Mouse (Mus musculus) embryonic facial prominence, embryonic 10.5 days (tissue): ENCODE results near the gene Kcnh4. TPM values are rescaled to one million over a fixed set of nuclear protein-coding genes. Genes with fewer than 3 reads are reported as not detected.
"Not testable (repeated sequence)": the region's sequence is repeated elsewhere in the genome, so short reads cannot be mapped to it uniquely, and the experiment has no call there.

Source experiments
- DNase-seq: peaks from one replicate; pipeline ENCODE4 v3.0.0-alpha.2; 2017; ENCODE audit warnings: low spot score
- H3K27ac ChIP-seq: fragments of 300-500 bp; sonication (generic); replicated peaks from 2 replicates; pipeline ENCODE4 v1.5.1; 2016; ENCODE audit warnings: mild to moderate bottlenecking
- H3K27me3 ChIP-seq: fragments of 300-500 bp; sonication (generic); replicated peaks from 2 replicates; pipeline ENCODE4 v1.6.1; 2016; ENCODE audit warnings: low read depth, mild to moderate bottlenecking; ENCODE audit not compliant: poor library complexity, severe bottlenecking
- H3K36me3 ChIP-seq: fragments of 300-500 bp; sonication (generic); replicated peaks from 2 replicates; pipeline ENCODE4 v1.6.1; 2016; ENCODE audit warnings: mild to moderate bottlenecking, moderate library complexity
- H3K4me1 ChIP-seq: fragments of 300-500 bp; sonication (generic); 2 replicates; pipeline ENCODE4 v1.6.1; 2016
- H3K4me3 ChIP-seq: fragments of 300-500 bp; sonication (generic); 2 replicates; pipeline ENCODE4 v1.5.1; 2016; ENCODE audit warnings: mild to moderate bottlenecking, moderate library complexity
- H3K9me3 ChIP-seq: fragments of 300-500 bp; sonication (generic); 2 replicates; pipeline ENCODE4 v1.6.1; 2016; ENCODE audit warnings: mild to moderate bottlenecking
- WGBS: fragments of 180-500 bp; shearing (Covaris S2); methylation state at CpG from one replicate; pipeline ENCODE4 v1.1.7; 2016; 5-methylcytosine and 5-hydroxymethylcytosine counted together
- polyA plus RNA-seq: library from polyadenylated mRNA; unstranded; fragments of >200 nt; fragmentation: Nextera tagmentation; extraction: Ambion mirVana; gene quantifications from 2 replicates; pipeline ENCODE4 v1.2.1, GENCODE M21; 2016

Gene Kcnh4
- 0.64 and 0.71 TPM in 2 replicates for polyA plus RNA-seq

- peak; percentile 44 for DNase-seq
- under 1% methylated on average over 51 of the region's 51 CpGs for WGBS
- Histone ChIP-seq H3K27ac (peak within 1 kb of the TSS; percentile 75), H3K9me3 (no peaks in the 10 kb centered on the region), H3K4me1 (peaks cover 29% of the 10 kb centered on the region), H3K36me3 (no peaks in the 10 kb centered on the region), H3K27me3 (peaks cover 67% of the 10 kb centered on the region), H3K4me3 (peak within 1 kb of the TSS; percentile 56)
Observed at GRCm38 (mm10) chr11:100759611-100760233, at the start of gene Kcnh4. TSS of gene Kcnh4 (minus strand) at chr11:100759942.

- H3K4me1 ChIP-seq: peaks cover 10% of the 10 kb centered on the region
- no peaks in the 10 kb centered on the region for H3K9me3 ChIP-seq
- DNase-seq: no peak
- H3K36me3 ChIP-seq: peaks cover 33% of the 10 kb centered on the region
- H3K27ac ChIP-seq: 0 out of 2 replicates have a peak overlapping the region, but pooled peaks have one; percentile 57
- no peak overlapping the region for H3K4me3 ChIP-seq
- WGBS: 74% methylated on average over 20 of the region's 20 CpGs
- no peaks in the 10 kb centered on the region for H3K27me3 ChIP-seq
Observed at GRCm38 (mm10) chr11:100806380-100807305, 46.9 kb upstream of the Kcnh4 start.

GRCm38 (mm10) chr11:100805535-100805934 lies 45.8 kb upstream of the Kcnh4 start:
- no peaks in the 10 kb centered on the region for H3K27me3 ChIP-seq
- no peak overlapping the region for H3K4me3 ChIP-seq
- H3K36me3 ChIP-seq: peaks cover 43% of the 10 kb centered on the region
- DNase-seq: no peak
- H3K4me1 ChIP-seq: peaks cover 8% of the 10 kb centered on the region
- WGBS: 78% methylated on average over 7 of the region's 7 CpGs
- no peaks in the 10 kb centered on the region for H3K9me3 ChIP-seq
- H3K27ac ChIP-seq: no peak overlapping the region

- H3K4me3 ChIP-seq: no peak overlapping the region
- peaks cover 49% of the 10 kb centered on the region for H3K36me3 ChIP-seq
- H3K4me1 ChIP-seq: peaks cover 3% of the 10 kb centered on the region; the same call in 1 of the 2 replicates
- no peak for DNase-seq
- no peak overlapping the region for H3K27ac ChIP-seq
- no peaks in the 10 kb centered on the region for H3K27me3 ChIP-seq
- WGBS: 94% methylated on average over 10 of the region's 10 CpGs
- H3K9me3 ChIP-seq: no peaks in the 10 kb centered on the region
Observed at GRCm38 (mm10) chr11:100804409-100804808, 44.7 kb upstream of the Kcnh4 start.

- Histone ChIP-seq H3K4me1 (no peaks in the 10 kb centered on the region), H3K9me3 (no peaks in the 10 kb centered on the region), H3K4me3 (no peak overlapping the region), H3K27me3 (no peaks in the 10 kb centered on the region), H3K36me3 (peaks cover 56% of the 10 kb centered on the region), H3K27ac (no peak overlapping the region)
- 84% methylated on average over 5 of the region's 5 CpGs for WGBS
- DNase-seq: no peak
Observed at GRCm38 (mm10) chr11:100799426-100799825, 39.7 kb upstream of the Kcnh4 start.

GRCm38 (mm10) chr11:100796585-100796984 lies 36.8 kb upstream of the Kcnh4 start:
- no peaks in the 10 kb centered on the region for H3K9me3 ChIP-seq
- 62% methylated on average over 8 of the region's 8 CpGs for WGBS
- H3K4me3 ChIP-seq: no peak overlapping the region
- H3K36me3 ChIP-seq: peaks cover 31% of the 10 kb centered on the region
- H3K27ac ChIP-seq: no peak overlapping the region
- H3K27me3 ChIP-seq: no peaks in the 10 kb centered on the region
- no peaks in the 10 kb centered on the region for H3K4me1 ChIP-seq
- no peak for DNase-seq

- Histone ChIP-seq H3K4me1 (no peaks in the 10 kb centered on the region), H3K27me3 (no peaks in the 10 kb centered on the region), H3K36me3 (peaks cover 29% of the 10 kb centered on the region), H3K4me3 (no peak overlapping the region), H3K27ac (no peak overlapping the region), H3K9me3 (no peaks in the 10 kb centered on the region)
- no peak for DNase-seq
- 92% methylated on average over 2 of the region's 2 CpGs for WGBS
Observed at GRCm38 (mm10) chr11:100795386-100795785, 35.6 kb upstream of the Kcnh4 start.

GRCm38 (mm10) chr11:100791457-100792049 lies 31.8 kb upstream of the Kcnh4 start:
- Histone ChIP-seq H3K4me1 (peaks cover 26% of the 10 kb centered on the region), H3K27ac (no peak overlapping the region), H3K36me3 (peaks cover 18% of the 10 kb centered on the region; the same call in 1 of the 2 replicates), H3K27me3 (no peaks in the 10 kb centered on the region), H3K9me3 (no peaks in the 10 kb centered on the region), H3K4me3 (no peak overlapping the region)
- no peak for DNase-seq
- 92% methylated on average over 2 of the region's 2 CpGs for WGBS

GRCm38 (mm10) chr11:100790644-100791043 lies 30.9 kb upstream of the Kcnh4 start:
- H3K9me3 ChIP-seq, H3K27ac ChIP-seq, H3K4me3 ChIP-seq, DNase-seq, H3K27me3 ChIP-seq: not testable (repeated sequence)
- 92% methylated on average over 9 of the region's 9 CpGs for WGBS
- Histone ChIP-seq H3K36me3 (peaks cover 13% of the 10 kb centered on the region; the same call in 1 of the 2 replicates), H3K4me1 (peaks cover 31% of the 10 kb centered on the region)

- H3K27me3 ChIP-seq: no peaks in the 10 kb centered on the region
- H3K4me3 ChIP-seq: no peak overlapping the region
- H3K4me1 ChIP-seq: peaks cover 31% of the 10 kb centered on the region
- no peaks in the 10 kb centered on the region for H3K9me3 ChIP-seq
- 76% methylated on average over 3 of the region's 3 CpGs for WGBS
- DNase-seq: no peak
- no peak overlapping the region; the same call in 1 of the 2 replicates for H3K27ac ChIP-seq
- H3K36me3 ChIP-seq: peaks cover 15% of the 10 kb centered on the region; the same call in 1 of the 2 replicates
Observed at GRCm38 (mm10) chr11:100789702-100790101, 30.0 kb upstream of the Kcnh4 start.

GRCm38 (mm10) chr11:100785774-100786173 lies 26.0 kb upstream of the Kcnh4 start:
- Histone ChIP-seq H3K9me3 (no peaks in the 10 kb centered on the region), H3K4me3 (no peak overlapping the region), H3K36me3 (peaks cover 26% of the 10 kb centered on the region), H3K4me1 (peaks cover 31% of the 10 kb centered on the region), H3K27ac (no peak overlapping the region), H3K27me3 (no peaks in the 10 kb centered on the region)
- no peak for DNase-seq
- 93% methylated on average over 2 of the region's 2 CpGs for WGBS

GRCm38 (mm10) chr11:100784286-100784685 lies 24.5 kb upstream of the Kcnh4 start:
- Histone ChIP-seq H3K27me3 (no peaks in the 10 kb centered on the region), H3K27ac (no peak overlapping the region), H3K9me3 (no peaks in the 10 kb centered on the region), H3K4me1 (peaks cover 26% of the 10 kb centered on the region), H3K4me3 (no peak overlapping the region), H3K36me3 (peaks cover 27% of the 10 kb centered on the region)
- 86% methylated on average over 8 of the region's 8 CpGs for WGBS
- no peak for DNase-seq
